Mouse (Mus musculus): ENCODE data around the gene Fscn3.
A peak's percentile ranks its signal among the peaks of the same experiment; 100 is the strongest.

Fscn3 gene

DNA sequence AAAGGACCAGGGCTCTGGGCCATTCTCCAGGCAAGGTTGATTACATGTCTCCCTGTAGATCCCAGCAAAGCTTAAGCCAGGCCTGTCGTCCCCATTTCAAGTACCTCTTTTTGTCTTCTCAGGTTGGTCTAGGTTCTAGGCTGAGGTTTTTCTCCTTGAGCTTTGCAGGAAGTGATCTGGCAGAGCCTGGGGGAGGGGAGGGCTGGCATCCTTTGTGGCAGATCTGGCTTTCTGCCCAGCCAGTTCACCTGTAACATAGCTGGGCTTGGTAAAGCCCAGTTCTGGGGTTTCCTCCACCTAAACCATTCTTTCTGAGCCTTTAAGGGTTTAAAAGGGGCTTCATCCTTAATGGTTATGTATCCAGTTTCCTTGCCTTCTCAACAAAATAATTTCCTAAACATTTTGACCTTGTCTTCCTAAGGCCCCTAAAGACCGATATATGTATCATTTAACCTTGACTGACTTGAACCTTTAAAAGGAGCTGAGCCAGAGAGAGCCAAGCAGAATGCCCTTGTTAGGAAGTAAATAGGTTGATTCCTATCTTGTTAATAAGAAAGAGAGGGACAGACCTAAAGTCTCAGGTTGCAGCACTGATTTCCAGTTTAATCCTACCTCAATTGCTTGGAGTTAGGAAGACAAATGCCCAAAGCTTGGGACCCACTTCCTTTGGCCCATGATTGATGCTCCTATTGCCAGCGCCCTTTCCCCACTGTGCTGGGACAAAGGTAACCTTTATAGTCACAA is at the start of gene Fscn3:
Gene Fscn3, plus strand, starts transcription at position 694 of the 744 bp plus-strand sequence.
- DNase-seq (ENCODE audit: low spot score in 2 of 2): no peak

DNA sequence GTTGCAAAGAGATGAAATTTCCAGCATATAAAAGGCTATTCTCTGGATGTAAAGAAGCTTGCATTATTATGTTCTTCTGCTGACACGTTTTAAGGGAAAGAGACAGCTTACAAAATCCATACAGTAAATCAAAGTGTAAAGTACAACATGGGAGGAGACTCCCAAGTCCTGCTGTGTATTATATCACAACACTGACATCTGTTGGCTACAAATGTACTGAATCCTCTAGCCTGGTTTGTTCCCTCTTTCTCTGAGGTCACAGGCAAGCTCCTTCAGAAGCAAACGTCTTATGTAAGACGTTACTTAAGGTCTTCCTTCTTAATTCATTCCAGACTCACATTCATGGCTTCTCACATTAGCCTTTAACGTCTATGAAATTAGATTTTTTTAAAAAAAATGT is 45.6 kb upstream of the Fscn3 start:
- no peak for DNase-seq (ENCODE audit: low spot score in 2 of 2)

DNA sequence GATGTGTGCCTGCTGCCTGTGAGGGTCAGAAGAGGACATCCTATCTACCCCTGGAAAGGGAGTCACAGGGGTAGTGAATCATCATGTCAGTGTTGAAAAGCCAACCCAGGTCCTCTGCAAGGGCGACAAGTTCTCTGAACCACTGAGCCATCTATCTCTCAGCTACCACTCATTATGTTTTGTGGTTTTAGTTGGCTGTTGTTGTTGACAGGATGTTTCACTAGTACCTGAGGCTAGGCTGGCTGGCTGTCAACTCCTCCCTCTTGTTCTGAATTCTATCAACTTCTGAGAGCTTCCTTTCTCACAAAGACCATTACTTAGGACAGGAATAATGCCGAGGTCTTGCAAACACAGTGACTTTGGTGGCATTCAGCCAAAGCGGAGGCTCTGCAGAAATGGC is 42.4 kb upstream of the Fscn3 start:
- DNase-seq (ENCODE audit: low spot score in 2 of 2): no peak

DNA sequence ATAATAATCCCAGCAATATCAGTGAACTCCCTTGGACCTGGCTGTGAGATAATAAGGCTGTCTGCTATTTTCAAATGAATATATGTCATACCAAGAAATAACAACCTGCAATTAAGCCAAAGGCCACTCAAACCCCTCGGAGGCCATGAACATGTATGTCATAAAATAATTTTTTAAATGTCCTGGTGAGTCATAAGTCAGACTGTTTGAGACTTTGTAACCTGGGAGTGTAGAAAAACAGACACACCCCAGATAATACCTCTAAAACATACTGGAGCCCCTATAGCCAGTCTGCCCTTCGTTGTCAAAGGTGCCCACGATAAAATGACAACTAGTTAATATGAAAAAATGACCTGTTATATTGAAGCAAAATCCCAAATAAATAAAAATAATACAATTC is 38.6 kb upstream of the Fscn3 start:
- no peak for DNase-seq (ENCODE audit: low spot score in 2 of 2)

- DNase-seq (ENCODE audit: low spot score in 2 of 2): no peak
These were observed 31.3 kb upstream of the Fscn3 start for GRCm38 (mm10) chr6:28396051-28396852.

DNA sequence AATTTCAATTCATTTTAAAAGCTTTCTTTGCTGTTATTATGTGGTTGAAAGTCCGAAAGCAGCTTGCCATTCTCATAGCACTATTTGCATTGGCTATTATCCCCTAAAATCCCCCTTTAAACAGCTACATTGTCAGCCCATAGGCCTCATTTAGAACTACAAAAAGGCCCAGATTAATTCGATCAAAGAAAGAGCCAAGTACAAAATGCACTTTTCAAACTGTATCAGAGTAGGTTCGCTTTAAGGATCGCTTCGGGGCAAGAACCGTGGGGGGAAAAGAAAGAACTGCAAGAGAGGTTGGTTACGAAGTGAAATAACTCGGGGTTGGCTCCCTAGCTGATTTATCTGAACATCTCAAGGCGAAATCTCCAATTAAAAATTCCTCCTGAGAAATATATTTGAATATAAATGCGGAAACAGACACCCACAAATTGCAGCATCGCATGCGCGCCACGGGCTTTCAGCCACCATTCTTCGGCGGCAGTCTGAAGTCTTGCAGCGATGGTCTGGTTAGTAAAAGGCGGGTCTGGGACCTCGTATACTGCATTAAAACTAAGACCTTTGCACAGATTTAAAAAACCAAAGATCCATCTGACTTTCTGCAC is 30.6 kb upstream of the Fscn3 start:
- no peak for DNase-seq (ENCODE audit: low spot score in 2 of 2)

DNA sequence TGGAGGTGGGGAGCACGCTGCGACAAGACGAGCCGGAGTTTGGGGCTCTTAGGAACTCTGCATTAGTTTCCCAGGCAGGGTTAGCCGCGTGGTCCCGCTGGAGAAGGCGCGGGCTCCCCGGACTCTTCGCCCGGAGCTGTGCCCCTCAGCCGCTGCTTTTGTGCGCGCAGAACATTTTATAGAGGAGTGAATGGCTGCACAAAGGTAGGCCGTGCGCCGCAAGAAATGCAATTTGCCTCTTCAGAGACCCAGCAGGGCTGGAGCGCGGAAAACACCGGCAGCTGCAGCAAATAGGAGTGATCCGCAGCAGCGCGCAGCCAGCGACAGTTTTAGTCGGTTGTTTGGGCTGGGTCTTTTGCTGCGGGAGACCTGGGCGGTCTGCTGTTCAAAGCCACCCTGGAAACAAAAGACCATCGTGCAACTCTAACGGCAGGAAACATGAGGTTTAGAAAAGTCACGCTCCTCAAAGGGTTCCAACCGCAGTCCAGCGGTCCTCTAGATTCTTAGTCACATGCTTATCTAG is 29.8 kb upstream of the Fscn3 start, which contains the start of gene Zfp800:
Gene Zfp800, minus strand, starts transcription at position 325 of the 523 bp plus-strand sequence.
- no peak for DNase-seq (ENCODE audit: low spot score in 2 of 2)

DNA sequence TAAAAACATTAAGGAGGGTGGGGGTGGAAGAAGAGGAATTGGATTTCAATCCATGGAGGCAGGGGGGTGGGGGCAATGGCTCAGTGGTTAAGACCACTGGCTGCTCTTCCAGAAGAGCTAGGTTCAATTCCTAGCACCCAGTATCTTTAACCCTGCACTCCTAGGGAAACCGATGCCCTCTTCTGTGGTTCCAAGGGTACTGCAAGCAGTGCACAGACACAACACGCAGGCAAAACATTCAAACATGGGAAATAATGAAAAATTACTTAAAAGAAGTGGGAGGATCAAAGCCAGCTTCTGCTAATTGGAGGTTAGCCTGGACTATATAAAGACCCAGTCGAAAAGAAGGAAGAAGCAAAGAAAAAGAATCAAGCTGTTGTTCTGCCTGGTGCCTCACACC is 28.9 kb upstream of the Fscn3 start:
- no peak for DNase-seq (ENCODE audit: low spot score in 2 of 2)

GRCm38 (mm10) chr6:28399791-28400190 is 27.8 kb upstream of the Fscn3 start:
- DNase-seq (ENCODE audit: low spot score in 2 of 2): peak in 1 of 2 experiments; percentile 19

GRCm38 (mm10) chr6:28410053-28410452 is 17.5 kb upstream of the Fscn3 start:
- DNase-seq (ENCODE audit: low spot score in 2 of 2): no peak

DNA sequence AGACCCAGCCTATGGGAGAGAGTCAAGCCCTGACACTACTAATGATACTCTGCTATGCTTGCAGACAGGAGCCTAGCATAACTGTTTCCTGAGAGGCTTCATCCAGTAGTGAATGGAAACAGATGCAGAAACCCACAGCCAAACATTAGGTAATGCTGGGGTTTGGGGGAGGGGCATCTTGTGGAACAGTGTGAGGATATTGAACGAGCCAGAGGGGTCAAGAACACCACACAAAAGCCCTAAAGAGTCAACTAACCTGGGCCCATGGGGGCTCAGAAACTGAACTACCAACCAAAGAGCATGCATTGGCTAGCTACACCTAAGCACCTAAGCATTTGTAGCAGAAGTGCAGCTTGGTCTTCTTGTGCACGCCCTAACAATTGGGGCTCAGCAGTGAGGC is 16.4 kb upstream of the Fscn3 start:
- no peak for DNase-seq (ENCODE audit: low spot score in 2 of 2)

GRCm38 (mm10) chr6:28416981-28417380 is 10.6 kb upstream of the Fscn3 start:
- DNase-seq (ENCODE audit: low spot score in 2 of 2): no peak

- no peak for DNase-seq (ENCODE audit: low spot score in 2 of 2)
These were observed 9.1 kb upstream of the Fscn3 start for GRCm38 (mm10) chr6:28418449-28418848.

DNA sequence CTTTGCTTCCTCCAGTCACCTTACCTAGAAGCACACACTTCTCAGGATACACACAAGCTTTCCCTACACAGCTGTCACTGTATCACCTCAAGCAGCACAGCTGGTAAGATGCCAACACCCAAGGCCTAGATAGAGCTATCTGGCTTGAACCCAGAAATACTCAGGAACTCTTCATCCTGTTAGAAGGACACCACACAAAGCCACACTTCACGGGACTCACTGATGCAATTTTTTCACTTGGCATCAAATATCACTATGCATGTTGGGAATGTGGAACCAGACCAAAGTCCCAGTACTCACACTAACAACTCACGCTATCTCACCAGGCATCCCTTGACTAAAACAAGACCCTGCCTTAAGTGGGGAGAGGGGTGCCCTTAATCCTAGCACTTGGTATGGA is 7.9 kb upstream of the Fscn3 start:
- DNase-seq (ENCODE audit: low spot score in 2 of 2): no peak

GRCm38 (mm10) chr6:28420361-28420760 is 7.2 kb upstream of the Fscn3 start:
- no peak for DNase-seq (ENCODE audit: low spot score in 2 of 2)

GRCm38 (mm10) chr6:28420865-28421264 is 6.7 kb upstream of the Fscn3 start:
- peak in 1 of 2 experiments; percentile 65 for DNase-seq (ENCODE audit: low spot score in 2 of 2)

- peak; percentile 96 to 97 for DNase-seq (ENCODE audit: low spot score in 2 of 2)
These were observed 6.1 kb upstream of the Fscn3 start for GRCm38 (mm10) chr6:28421469-28422000.

- DNase-seq (ENCODE audit: low spot score in 2 of 2): no peak
These were observed 4.8 kb upstream of the Fscn3 start for GRCm38 (mm10) chr6:28422651-28423290.

- peak; percentile 98 to 99 for DNase-seq (ENCODE audit: low spot score in 2 of 2)
These were observed 4.3 kb upstream of the Fscn3 start, which contains the start of gene Arf5 for GRCm38 (mm10) chr6:28423313-28423712. Gene Arf5, plus strand, starts transcription at chr6:28423560.

- peak; percentile 64 to 86 for DNase-seq (ENCODE audit: low spot score in 2 of 2)
These were observed 3.6 kb upstream of the Fscn3 start for GRCm38 (mm10) chr6:28423767-28424695.

Data from spleen, postnatal 4 days (tissue).